Mouse (Mus musculus): ENCODE measurements around the gene Msrb1. TPM values are rescaled to one million over a fixed set of nuclear protein-coding genes. Genes with fewer than 3 reads are reported as not detected.

The Msrb1 gene
- polyA plus RNA-seq, 1 experiment from 2014 or later = 54.2 TPM

GRCm38 (mm10) chr17:24743896-24744295, 7.5 kb downstream of the Msrb1 start:
- WGBS = 73% methylated on average over 5 of the region's 5 CpGs
- no peak for ATAC-seq (ENCODE audit: low FRiP score, low TSS enrichment)
- Histone ChIP-seq H3K9ac (ENCODE audit: low read length) (no peak overlapping the region), H3K9me3 (ENCODE audit: control insufficient read depth, low read length) (no peaks in the 10 kb centered on the region), H3K4me2 (replicated peaks; ENCODE audit: low read depth) (no peak overlapping the region), H3K27ac (replicated peaks) (no peak overlapping the region), H3K4me3 (ENCODE audit: low read depth, low read length) (no peak overlapping the region), H3K4me1 (replicated peaks; ENCODE audit: control insufficient read depth, insufficient read depth) (no peaks in the 10 kb centered on the region), H3K27me3 (ENCODE audit: control insufficient read depth, insufficient read depth, low read length) (no peaks in the 10 kb centered on the region), H3K36me3 (ENCODE audit: control insufficient read depth, insufficient read depth, low read length) (peaks cover 11% of the 10 kb centered on the region; the same call in 1 of the 2 replicates)
- no peak for DNase-seq (ENCODE audit: low spot score)
- TF ChIP-seq EP300 (optimal IDR thresholded peaks at IDR 0.05) = no peak
- TF ChIP-seq CTCF (IDR thresholded peaks at IDR 0.05; ENCODE audit: low read depth) = no peak

- ATAC-seq (ENCODE audit: low FRiP score, low TSS enrichment) (no peak), DNase-seq (ENCODE audit: low spot score) (no peak)
- Histone ChIP-seq H3K27me3 (ENCODE audit: control insufficient read depth, insufficient read depth, low read length) (no peaks in the 10 kb centered on the region), H3K27ac (replicated peaks) (no peak overlapping the region), H3K4me1 (replicated peaks; ENCODE audit: control insufficient read depth, insufficient read depth) (no peaks in the 10 kb centered on the region), H3K4me2 (replicated peaks; ENCODE audit: low read depth) (no peak overlapping the region), H3K9me3 (ENCODE audit: control insufficient read depth, low read length) (no peaks in the 10 kb centered on the region), H3K36me3 (ENCODE audit: control insufficient read depth, insufficient read depth, low read length) (peaks cover 11% of the 10 kb centered on the region; the same call in 1 of the 2 replicates), H3K9ac (ENCODE audit: low read length) (no peak overlapping the region), H3K4me3 (ENCODE audit: low read depth, low read length) (no peak overlapping the region)
- no peak for TF ChIP-seq EP300 (optimal IDR thresholded peaks at IDR 0.05)
- TF ChIP-seq CTCF (IDR thresholded peaks at IDR 0.05; ENCODE audit: low read depth) = no peak
- WGBS = 78% methylated on average over 3 of the region's 3 CpGs
These were observed 7.9 kb downstream of the Msrb1 start for GRCm38 (mm10) chr17:24744381-24744780.

GRCm38 (mm10) chr17:24745526-24746497, 9.4 kb downstream of the Msrb1 start:
- TF ChIP-seq CTCF (IDR thresholded peaks at IDR 0.05; ENCODE audit: low read depth) (peak; percentile 97), EP300 (optimal IDR thresholded peaks at IDR 0.05) (no peak)
- ATAC-seq (ENCODE audit: low FRiP score, low TSS enrichment) = peak; percentile 77
- no peaks in the 10 kb centered on the region for H3K9me3 ChIP-seq (ENCODE audit: control insufficient read depth, low read length)
- no peaks in the 10 kb centered on the region for H3K4me1 ChIP-seq (replicated peaks; ENCODE audit: control insufficient read depth, insufficient read depth)
- peaks cover 10% of the 10 kb centered on the region; the same call in 1 of the 2 replicates for H3K36me3 ChIP-seq (ENCODE audit: control insufficient read depth, insufficient read depth, low read length)
- WGBS = 16% methylated on average over 7 of the region's 7 CpGs
- peak; percentile 82 for DNase-seq (ENCODE audit: low spot score)
- H3K4me2 ChIP-seq (replicated peaks; ENCODE audit: low read depth) = no peak overlapping the region
- H3K27ac ChIP-seq (replicated peaks) = no peak overlapping the region
- H3K9ac ChIP-seq (ENCODE audit: low read length) = no peak overlapping the region
- H3K4me3 ChIP-seq (ENCODE audit: low read depth, low read length) = no peak overlapping the region
- H3K27me3 ChIP-seq (ENCODE audit: control insufficient read depth, insufficient read depth, low read length) = no peaks in the 10 kb centered on the region

- no peaks in the 10 kb centered on the region for H3K9me3 ChIP-seq (ENCODE audit: control insufficient read depth, low read length)
- no peak overlapping the region for H3K4me3 ChIP-seq (ENCODE audit: low read depth, low read length)
- 0 out of 2 replicates have a peak, but pooled peaks cover 1% of the 10 kb centered on the region for H3K36me3 ChIP-seq (ENCODE audit: control insufficient read depth, insufficient read depth, low read length)
- DNase-seq (ENCODE audit: low spot score) = no peak
- H3K27me3 ChIP-seq (ENCODE audit: control insufficient read depth, insufficient read depth, low read length) = no peaks in the 10 kb centered on the region
- no peak for TF ChIP-seq CTCF (IDR thresholded peaks at IDR 0.05; ENCODE audit: low read depth)
- no peak for TF ChIP-seq EP300 (optimal IDR thresholded peaks at IDR 0.05)
- no peak for ATAC-seq (ENCODE audit: low FRiP score, low TSS enrichment)
- H3K27ac ChIP-seq (replicated peaks) = no peak overlapping the region
- no peak overlapping the region for H3K9ac ChIP-seq (ENCODE audit: low read length)
- H3K4me1 ChIP-seq (replicated peaks; ENCODE audit: control insufficient read depth, insufficient read depth) = no peaks in the 10 kb centered on the region
- WGBS = 48% methylated on average over 4 of the region's 4 CpGs
- no peak overlapping the region for H3K4me2 ChIP-seq (replicated peaks; ENCODE audit: low read depth)
These were observed 10.5 kb downstream of the Msrb1 start for GRCm38 (mm10) chr17:24746986-24747385.

GRCm38 (mm10) chr17:24751528-24751927, 15.1 kb downstream of the Msrb1 start:
- H3K36me3 ChIP-seq (ENCODE audit: control insufficient read depth, insufficient read depth, low read length) = no peaks in the 10 kb centered on the region
- H3K4me2 ChIP-seq (replicated peaks; ENCODE audit: low read depth) = peak overlapping the region; percentile 20
- ATAC-seq (ENCODE audit: low FRiP score, low TSS enrichment) (no peak), DNase-seq (ENCODE audit: low spot score) (no peak)
- peaks cover 8% of the 10 kb centered on the region for H3K4me1 ChIP-seq (replicated peaks; ENCODE audit: control insufficient read depth, insufficient read depth)
- H3K4me3 ChIP-seq (ENCODE audit: low read depth, low read length) = no peak overlapping the region
- 12% methylated on average over 4 of the region's 4 CpGs for WGBS
- peaks cover 13% of the 10 kb centered on the region; the same call in 1 of the 2 replicates for H3K27me3 ChIP-seq (ENCODE audit: control insufficient read depth, insufficient read depth, low read length)
- no peaks in the 10 kb centered on the region for H3K9me3 ChIP-seq (ENCODE audit: control insufficient read depth, low read length)
- no peak overlapping the region for H3K9ac ChIP-seq (ENCODE audit: low read length)
- H3K27ac ChIP-seq (replicated peaks) = no peak overlapping the region
- TF ChIP-seq CTCF (IDR thresholded peaks at IDR 0.05; ENCODE audit: low read depth) = no peak
- TF ChIP-seq EP300 (optimal IDR thresholded peaks at IDR 0.05) = no peak
